Mouse (Mus musculus) left cerebral cortex, adult 2 months (tissue): ENCODE results near the gene Otub1. TPM values are rescaled to one million over a fixed set of nuclear protein-coding genes. Genes with fewer than 3 reads are reported as not detected.

Experiments
- DNase-seq, 2 experiments: peaks; one replicate each; pipeline ENCODE4 v3.0.0; 2021 to 2022; ENCODE audit warnings: low spot score in 2 of 2, mixed read lengths in 1 of 2; ENCODE audit errors: extremely low spot score in 1 of 2
- H3K27ac ChIP-seq: fragments of 200-600 bp; 2 replicates; pipeline ENCODE4 v1.8.1; 2022
- H3K4me3 ChIP-seq: fragments of 200-600 bp; 2 replicates; pipeline ENCODE4 v1.8.1; 2022
- CTCF ChIP-seq: fragments of 200-600 bp; IDR thresholded peaks from 2 replicates; pipeline ENCODE4 v1.8.1; 2022; ENCODE audit warnings: antibody characterized with exemption, mild to moderate bottlenecking, moderate library complexity
- intact Hi-C: fragments of 180-260 bp; cut with DNase I; formaldehyde crosslinking; loops from one replicate; pipeline ENCODE4 v1.15.1; 2025
- total RNA-seq, 2 experiments: library from RNA; stranded (reverse); gene quantifications; 2 replicates each; pipeline ENCODE4 v1.2.3; 2021

The Otub1 gene
- total RNA-seq, 2 experiments from 2014 or later = 257 to 267 TPM

- Histone ChIP-seq H3K27ac (0 out of 2 replicates have a peak overlapping the region, but pooled peaks have one; percentile 11), H3K4me3 (no peak overlapping the region)
- intact Hi-C loops = no loop called here
- DNase-seq = no peak
- no peak for TF ChIP-seq CTCF
These were observed 54.7 kb downstream of the Otub1 start for GRCm38 (mm10) chr19:7151300-7151926.

DNA sequence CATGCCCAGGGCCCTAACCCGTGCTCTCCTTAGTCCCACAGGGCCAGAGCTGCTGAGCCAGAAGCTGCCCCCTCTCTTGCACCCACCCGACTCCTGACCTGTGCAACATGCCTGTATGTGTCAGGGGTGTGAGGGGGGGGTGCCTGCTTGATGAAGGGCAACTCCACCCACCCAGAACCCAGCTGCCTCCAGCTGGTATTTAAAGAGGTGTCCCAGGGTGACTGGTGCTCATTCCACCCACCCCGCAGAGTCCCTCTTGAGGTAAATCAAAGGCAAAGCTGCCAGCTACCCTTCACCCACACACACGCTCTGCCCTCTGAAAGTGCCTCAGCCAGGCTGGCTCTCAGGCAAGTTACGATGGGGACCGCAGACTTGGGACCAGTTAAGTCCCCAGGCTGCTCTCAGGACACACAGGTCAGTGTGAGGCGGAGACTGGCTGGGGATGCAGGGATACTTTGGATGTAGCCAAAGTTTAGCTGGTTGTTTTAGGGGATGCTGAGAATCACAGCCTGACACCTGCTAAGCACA is 56.9 kb downstream of the Otub1 start:
- peak overlapping the region; percentile 73 for H3K27ac ChIP-seq
- no peak for DNase-seq
- H3K4me3 ChIP-seq = no peak overlapping the region
- intact Hi-C loops = loop anchor here (2.0 kb wide), 1 partner anchor 66 kb away; no protein-coding TSS in a partner anchor
- TF ChIP-seq CTCF = no peak

- Histone ChIP-seq H3K27ac (peak overlapping the region; percentile 73), H3K4me3 (no peak overlapping the region)
- no peak for TF ChIP-seq CTCF
- DNase-seq = peak in 1 of 2 experiments; percentile 48
- intact Hi-C loops = loop anchor here (2.0 kb wide), 1 partner anchor 66 kb away; no protein-coding TSS in a partner anchor
These were observed 57.5 kb downstream of the Otub1 start for GRCm38 (mm10) chr19:7148541-7149085.

Other genes with a start within 250 kb of the Otub1 start
- 10 to 100 TPM; 62.4 to 65.6 TPM for gene Ppp1r14b, start 231.3 kb downstream of the Otub1 start, total RNA-seq
- 10 to 100 TPM; 11.1 to 12.1 TPM for gene Plcb3, start 229.8 kb downstream of the Otub1 start, total RNA-seq
- gene Fkbp2, start 225.8 kb downstream of the Otub1 start, total RNA-seq = 100 to 1,000 TPM; 106 to 108 TPM
- gene Vegfb, start 218.7 kb downstream of the Otub1 start, total RNA-seq = 100 to 1,000 TPM in 1 of 2 experiments, 10 to 100 TPM in 1; 89.4 to 101 TPM
- 10 to 100 TPM; 28.2 to 28.9 TPM for gene Dnajc4, start 213.7 kb downstream of the Otub1 start, total RNA-seq
- gene Nudt22, start 210.2 kb downstream of the Otub1 start, total RNA-seq = 10 to 100 TPM; 15.8 to 16.8 TPM
- 10 to 100 TPM; 18.8 to 19.6 TPM for gene Trpt1, start 210.2 kb downstream of the Otub1 start, total RNA-seq
- 1 to 10 TPM; 3.6 to 4.8 TPM for gene Fermt3, start 186.8 kb downstream of the Otub1 start, total RNA-seq
- 100 to 1,000 TPM; 198 to 205 TPM for gene Stip1, start 166.3 kb downstream of the Otub1 start, total RNA-seq
- 10 to 100 TPM; 13.3 to 15.7 TPM for gene Macrod1, start 149.5 kb downstream of the Otub1 start, total RNA-seq
- gene Flrt1, start 100.6 kb downstream of the Otub1 start, total RNA-seq = 10 to 100 TPM; 41.4 to 43.0 TPM
- 100 to 1,000 TPM; 934 to 941 TPM for gene Cox8a, start 11.3 kb upstream of the Otub1 start, total RNA-seq
- 10 to 100 TPM; 35.7 to 37.4 TPM for gene Naa40, start 34.9 kb upstream of the Otub1 start, total RNA-seq
- gene Rcor2, start 61.0 kb upstream of the Otub1 start, total RNA-seq = 10 to 100 TPM; 14.3 to 14.7 TPM
- 100 to 1,000 TPM; 133 to 148 TPM for gene Mark2, start 135.5 kb upstream of the Otub1 start, total RNA-seq
- gene Spindoc, start 176.7 kb upstream of the Otub1 start, total RNA-seq = 10 to 100 TPM; 27.9 to 28.0 TPM
- 10 to 100 TPM; 32.1 to 34.1 TPM for gene 2700081O15Rik, start 211.3 kb upstream of the Otub1 start, total RNA-seq